Mouse (Mus musculus): ENCODE data around the gene Ralgps2. TPM values are rescaled to one million over a fixed set of nuclear protein-coding genes. Genes with fewer than 3 reads are reported as not detected.

The Ralgps2 gene
- polyA plus RNA-seq, 1 experiment from 2014 or later, result 13.1 TPM

- no peaks in the 10 kb centered on the region for H3K27me3 ChIP-seq (ENCODE audit: control insufficient read depth, insufficient read depth, low read depth, low read length)
- no peak overlapping the region for H3K27ac ChIP-seq (ENCODE audit: low read length)
- H3K4me2 ChIP-seq (ENCODE audit: low read depth, low read length), result no peak overlapping the region
- 56% methylated on average over 6 of the region's 6 CpGs for WGBS (ENCODE audit: insufficient replicate concordance)
- H3K4me1 ChIP-seq (ENCODE audit: control insufficient read depth, low read depth, low read length), result no peaks in the 10 kb centered on the region
- H3K36me3 ChIP-seq (ENCODE audit: control insufficient read depth, insufficient read depth), result no peaks in the 10 kb centered on the region
- ATAC-seq (ENCODE audit: low read depth), result no peak
- no peak overlapping the region for H3K9ac ChIP-seq (ENCODE audit: low read depth, low read length)
- H3K9me3 ChIP-seq (replicated peaks; ENCODE audit: control insufficient read depth, low read length), result no peaks in the 10 kb centered on the region
- H3K4me3 ChIP-seq (ENCODE audit: low read depth, low read length), result no peak overlapping the region
Observed at GRCm38 (mm10) chr1:156787164-156787863, 152.1 kb downstream of the Ralgps2 start.

GRCm38 (mm10) chr1:156786074-156786473 is 153.4 kb downstream of the Ralgps2 start:
- Histone ChIP-seq H3K27ac (ENCODE audit: low read length) (no peak overlapping the region), H3K4me2 (ENCODE audit: low read depth, low read length) (no peak overlapping the region), H3K4me3 (ENCODE audit: low read depth, low read length) (no peak overlapping the region), H3K9ac (ENCODE audit: low read depth, low read length) (no peak overlapping the region), H3K27me3 (ENCODE audit: control insufficient read depth, insufficient read depth, low read depth, low read length) (no peaks in the 10 kb centered on the region), H3K36me3 (ENCODE audit: control insufficient read depth, insufficient read depth) (no peaks in the 10 kb centered on the region), H3K9me3 (replicated peaks; ENCODE audit: control insufficient read depth, low read length) (no peaks in the 10 kb centered on the region), H3K4me1 (ENCODE audit: control insufficient read depth, low read depth, low read length) (no peaks in the 10 kb centered on the region)
- ATAC-seq (ENCODE audit: low read depth), result no peak
- WGBS (ENCODE audit: insufficient replicate concordance), result 26% methylated on average over 2 of the region's 2 CpGs

- Histone ChIP-seq H3K9me3 (replicated peaks; ENCODE audit: control insufficient read depth, low read length) (no peaks in the 10 kb centered on the region), H3K36me3 (ENCODE audit: control insufficient read depth, insufficient read depth) (no peaks in the 10 kb centered on the region), H3K9ac (ENCODE audit: low read depth, low read length) (no peak overlapping the region), H3K4me2 (ENCODE audit: low read depth, low read length) (no peak overlapping the region), H3K27me3 (ENCODE audit: control insufficient read depth, insufficient read depth, low read depth, low read length) (no peaks in the 10 kb centered on the region), H3K4me3 (ENCODE audit: low read depth, low read length) (no peak overlapping the region), H3K4me1 (ENCODE audit: control insufficient read depth, low read depth, low read length) (no peaks in the 10 kb centered on the region), H3K27ac (ENCODE audit: low read length) (no peak overlapping the region)
- WGBS (ENCODE audit: insufficient replicate concordance), result 77% methylated on average over 10 of the region's 10 CpGs
- no peak for ATAC-seq (ENCODE audit: low read depth)
Observed at GRCm38 (mm10) chr1:156784974-156785373, 154.5 kb downstream of the Ralgps2 start.

- Histone ChIP-seq H3K9me3 (replicated peaks; ENCODE audit: control insufficient read depth, low read length) (no peaks in the 10 kb centered on the region), H3K4me3 (ENCODE audit: low read depth, low read length) (no peak overlapping the region), H3K4me2 (ENCODE audit: low read depth, low read length) (no peak overlapping the region), H3K36me3 (ENCODE audit: control insufficient read depth, insufficient read depth) (no peaks in the 10 kb centered on the region), H3K4me1 (ENCODE audit: control insufficient read depth, low read depth, low read length) (no peaks in the 10 kb centered on the region), H3K9ac (ENCODE audit: low read depth, low read length) (no peak overlapping the region), H3K27me3 (ENCODE audit: control insufficient read depth, insufficient read depth, low read depth, low read length) (no peaks in the 10 kb centered on the region), H3K27ac (ENCODE audit: low read length) (no peak overlapping the region)
- 56% methylated on average over 5 of the region's 5 CpGs for WGBS (ENCODE audit: insufficient replicate concordance)
- no peak for ATAC-seq (ENCODE audit: low read depth)
Observed at GRCm38 (mm10) chr1:156784116-156784515, 155.3 kb downstream of the Ralgps2 start.

- 40% methylated on average over 14 of the region's 14 CpGs for WGBS (ENCODE audit: insufficient replicate concordance)
Observed at GRCm38 (mm10) chr1:156781971-156782850, 157.2 kb downstream of the Ralgps2 start.

GRCm38 (mm10) chr1:156781076-156781741 is 158.2 kb downstream of the Ralgps2 start:
- Histone ChIP-seq H3K4me2 (ENCODE audit: low read depth, low read length) (no peak overlapping the region), H3K9ac (ENCODE audit: low read depth, low read length) (no peak overlapping the region), H3K9me3 (replicated peaks; ENCODE audit: control insufficient read depth, low read length) (no peaks in the 10 kb centered on the region), H3K4me3 (ENCODE audit: low read depth, low read length) (no peak overlapping the region), H3K27me3 (ENCODE audit: control insufficient read depth, insufficient read depth, low read depth, low read length) (no peaks in the 10 kb centered on the region), H3K27ac (ENCODE audit: low read length) (no peak overlapping the region), H3K36me3 (ENCODE audit: control insufficient read depth, insufficient read depth) (no peaks in the 10 kb centered on the region), H3K4me1 (ENCODE audit: control insufficient read depth, low read depth, low read length) (no peaks in the 10 kb centered on the region)
- no peak for ATAC-seq (ENCODE audit: low read depth)
- 70% methylated on average over 12 of the region's 12 CpGs for WGBS (ENCODE audit: insufficient replicate concordance)

More at GRCm38 (mm10) chr1:156781971-156782850, 157.2 kb downstream of the Ralgps2 start:
- H3K36me3 ChIP-seq (ENCODE audit: control insufficient read depth, insufficient read depth), result no peaks in the 10 kb centered on the region
- H3K4me1 ChIP-seq (ENCODE audit: control insufficient read depth, low read depth, low read length), result no peaks in the 10 kb centered on the region
- H3K4me2 ChIP-seq (ENCODE audit: low read depth, low read length), result no peak overlapping the region
- no peak overlapping the region for H3K27ac ChIP-seq (ENCODE audit: low read length)
- no peaks in the 10 kb centered on the region for H3K27me3 ChIP-seq (ENCODE audit: control insufficient read depth, insufficient read depth, low read depth, low read length)
- no peak overlapping the region for H3K9ac ChIP-seq (ENCODE audit: low read depth, low read length)
- no peak for ATAC-seq (ENCODE audit: low read depth)
- no peaks in the 10 kb centered on the region for H3K9me3 ChIP-seq (replicated peaks; ENCODE audit: control insufficient read depth, low read length)
- H3K4me3 ChIP-seq (ENCODE audit: low read depth, low read length), result no peak overlapping the region

- Histone ChIP-seq H3K36me3 (ENCODE audit: control insufficient read depth, insufficient read depth) (no peaks in the 10 kb centered on the region), H3K9ac (ENCODE audit: low read depth, low read length) (no peak overlapping the region), H3K27ac (ENCODE audit: low read length) (no peak overlapping the region), H3K4me3 (ENCODE audit: low read depth, low read length) (no peak overlapping the region), H3K9me3 (replicated peaks; ENCODE audit: control insufficient read depth, low read length) (no peaks in the 10 kb centered on the region), H3K27me3 (ENCODE audit: control insufficient read depth, insufficient read depth, low read depth, low read length) (no peaks in the 10 kb centered on the region), H3K4me2 (ENCODE audit: low read depth, low read length) (no peak overlapping the region), H3K4me1 (ENCODE audit: control insufficient read depth, low read depth, low read length) (no peaks in the 10 kb centered on the region)
- WGBS (ENCODE audit: insufficient replicate concordance), result 64% methylated on average over 16 of the region's 16 CpGs
- ATAC-seq (ENCODE audit: low read depth), result no peak
Observed at GRCm38 (mm10) chr1:156780234-156781005, 159.0 kb downstream of the Ralgps2 start.

GRCm38 (mm10) chr1:156779595-156779994 is 159.8 kb downstream of the Ralgps2 start:
- WGBS (ENCODE audit: insufficient replicate concordance), result 64% methylated on average over 4 of the region's 4 CpGs
- no peaks in the 10 kb centered on the region for H3K4me1 ChIP-seq (ENCODE audit: control insufficient read depth, low read depth, low read length)
- H3K9ac ChIP-seq (ENCODE audit: low read depth, low read length), result no peak overlapping the region
- no peaks in the 10 kb centered on the region for H3K9me3 ChIP-seq (replicated peaks; ENCODE audit: control insufficient read depth, low read length)
- no peaks in the 10 kb centered on the region for H3K27me3 ChIP-seq (ENCODE audit: control insufficient read depth, insufficient read depth, low read depth, low read length)
- no peaks in the 10 kb centered on the region for H3K36me3 ChIP-seq (ENCODE audit: control insufficient read depth, insufficient read depth)
- no peak overlapping the region for H3K27ac ChIP-seq (ENCODE audit: low read length)
- H3K4me3 ChIP-seq (ENCODE audit: low read depth, low read length), result no peak overlapping the region
- no peak for ATAC-seq (ENCODE audit: low read depth)
- H3K4me2 ChIP-seq (ENCODE audit: low read depth, low read length), result no peak overlapping the region

Data from liver, embryonic 16.5 days (tissue).